Mouse (Mus musculus) liver, embryonic 14.5 days (tissue): ENCODE results near the gene Slc25a25.

ENCODE experiments used
- CTCF ChIP-seq: IDR thresholded peaks from 2 replicates; pipeline ENCODE4 v1.5.1; 2016; ENCODE audit warnings: antibody characterized with exemption, low read depth, control low read depth
- EP300 ChIP-seq: IDR thresholded peaks from 2 replicates; pipeline ENCODE4 v1.6.1; 2016; ENCODE audit warnings: antibody characterized with exemption, low read depth

DNA sequence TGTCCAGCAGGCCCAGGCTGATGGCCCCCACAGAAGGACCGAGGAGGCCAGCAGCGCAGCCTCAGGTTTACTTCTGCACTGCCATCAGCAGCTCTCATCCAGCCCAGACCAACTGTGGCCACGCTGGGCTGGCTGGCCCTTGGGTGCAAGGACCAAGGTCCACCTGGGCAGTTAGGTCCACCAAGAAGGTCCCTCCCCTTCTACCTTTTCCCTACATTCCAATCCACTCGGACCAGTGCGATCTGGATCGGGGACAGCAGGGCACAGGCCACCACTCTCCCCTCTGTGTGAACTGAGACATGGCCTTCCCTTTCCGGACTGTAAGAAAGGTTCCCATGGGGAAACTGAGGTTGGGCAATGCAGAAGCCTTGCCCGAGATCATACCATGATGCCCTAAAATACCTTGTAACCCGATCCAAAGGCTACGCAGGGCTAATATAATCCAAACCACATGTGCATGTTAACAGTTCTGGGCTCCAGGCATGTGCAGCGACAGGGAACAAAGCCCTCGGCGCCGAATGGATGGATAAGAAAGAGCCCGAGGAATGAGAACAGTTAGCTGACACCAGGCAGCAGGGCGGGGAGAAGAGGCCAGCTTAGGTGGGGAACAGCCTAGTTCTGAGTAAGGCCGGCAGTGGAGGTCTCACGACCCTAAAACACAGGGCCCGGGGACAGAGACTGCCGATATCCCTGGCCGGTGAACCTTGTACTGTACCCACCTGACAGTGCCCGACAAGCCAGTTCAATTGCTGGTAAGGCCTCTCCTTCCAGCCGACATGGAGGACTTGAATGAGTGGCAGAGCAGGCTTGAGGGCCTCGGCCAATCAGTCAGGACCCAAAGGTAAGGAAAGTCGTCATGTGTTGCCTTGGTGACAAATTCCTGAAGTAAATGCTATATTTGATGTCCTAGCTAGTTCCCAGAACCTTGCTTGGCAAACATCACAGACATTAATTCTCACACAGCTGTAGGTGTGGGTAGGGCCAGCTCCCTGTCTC lies 42.5 kb downstream of the Slc25a25 start:
- TF ChIP-seq CTCF, result no peak
- TF ChIP-seq EP300, result no peak
